Mouse (Mus musculus) frontal cortex, postnatal 36 days (tissue): ENCODE measurements at regions not wholly inside any gene's neighbourhood (a gene's known extent, or its start where the extent isn't known, plus 50 kb on each side); places are given as distances from the start of the nearest gene placed in this dataset.

Experiments used
- DNase-seq, 2 experiments: peaks; one replicate each; pipeline ENCODE4 v3.0.0; 2022; ENCODE audit warnings: low spot score in 2 of 2

DNA sequence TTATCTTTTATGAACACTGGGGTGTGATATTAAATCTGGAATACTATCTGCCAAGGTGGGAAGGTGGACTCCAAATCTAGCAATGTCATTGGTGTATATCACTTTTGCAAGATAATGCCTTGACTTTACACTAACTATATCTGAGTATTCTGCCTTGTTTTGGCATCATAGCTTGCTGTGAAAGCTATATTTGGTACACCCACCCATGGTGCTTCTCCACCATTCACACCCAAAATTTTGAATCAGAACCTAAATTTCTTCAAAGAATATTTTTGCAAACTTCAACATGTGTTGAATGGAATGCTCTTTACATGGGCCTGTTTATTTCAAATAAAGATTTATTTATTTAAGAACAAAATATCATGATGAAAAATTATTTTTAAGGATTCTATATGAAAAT lies 1087.0 kb downstream of the Dnajb9 start:
- DNase-seq, result peak in 1 of 2 experiments; percentile 15

DNA sequence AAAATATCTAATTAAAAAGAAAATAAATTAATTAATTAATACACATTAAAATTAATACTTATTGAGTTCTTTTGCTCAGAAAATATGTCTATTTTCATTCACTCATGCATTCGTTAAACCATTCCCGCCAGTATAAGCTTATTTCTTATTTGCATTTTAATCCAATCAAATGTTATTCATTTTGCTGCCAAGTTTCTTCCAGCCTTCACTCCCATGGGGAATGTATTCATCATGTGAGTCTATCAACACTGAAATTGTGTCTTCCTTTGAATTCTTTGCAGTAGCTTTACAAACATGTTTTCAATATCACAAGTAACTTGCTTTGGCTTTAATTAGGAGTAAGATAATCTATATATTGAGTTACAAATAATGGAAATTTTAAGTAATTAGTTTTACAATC lies 1098.0 kb downstream of the Dnajb9 start:
- no peak for DNase-seq

DNA sequence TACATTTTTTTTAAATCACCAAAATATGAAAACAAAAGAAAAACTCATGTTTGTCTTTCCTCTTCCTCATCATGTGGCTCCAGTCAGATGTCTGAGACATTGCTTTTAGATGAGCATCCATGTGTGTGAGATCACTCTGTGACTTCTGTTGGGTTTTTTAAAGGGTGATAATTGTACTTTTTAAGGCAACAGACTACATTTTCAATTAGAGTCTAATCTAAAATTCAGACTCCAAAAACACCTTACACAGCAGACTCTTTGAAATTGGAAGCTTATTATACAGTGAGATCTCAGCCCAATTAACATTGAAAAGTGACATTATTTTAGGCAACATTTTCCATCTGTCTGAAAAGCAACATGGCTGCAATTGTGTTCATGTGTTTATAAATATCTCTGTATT lies 1110.7 kb downstream of the Dnajb9 start:
- no peak for DNase-seq

DNA sequence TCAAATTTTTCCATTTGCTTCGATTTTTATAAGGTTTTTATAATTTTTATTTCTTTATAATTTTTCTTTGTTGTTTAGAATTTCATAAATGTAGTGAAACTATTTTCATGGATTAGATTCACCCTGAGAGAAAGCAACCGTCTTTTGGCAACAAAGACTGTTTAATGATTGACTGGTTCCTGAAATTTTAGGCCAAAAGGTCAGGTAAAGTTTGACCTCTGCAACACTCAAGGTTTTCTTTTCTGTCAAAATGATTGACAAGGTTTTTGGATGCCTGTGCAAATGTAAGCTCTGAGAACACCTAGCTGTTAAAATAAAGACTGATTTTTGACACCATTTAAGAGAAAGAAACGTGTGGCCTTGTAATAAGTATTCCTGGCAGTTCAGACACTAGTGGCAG lies 1132.0 kb downstream of the Dnajb9 start:
- DNase-seq, result no peak
